Mouse (Mus musculus): ENCODE measurements around the gene Rab11fip4.
"Not testable (repeated sequence)": the region's sequence is repeated elsewhere in the genome, so short reads cannot be mapped to it uniquely, and the experiment has no call there.

Rab11fip4 gene

DNA sequence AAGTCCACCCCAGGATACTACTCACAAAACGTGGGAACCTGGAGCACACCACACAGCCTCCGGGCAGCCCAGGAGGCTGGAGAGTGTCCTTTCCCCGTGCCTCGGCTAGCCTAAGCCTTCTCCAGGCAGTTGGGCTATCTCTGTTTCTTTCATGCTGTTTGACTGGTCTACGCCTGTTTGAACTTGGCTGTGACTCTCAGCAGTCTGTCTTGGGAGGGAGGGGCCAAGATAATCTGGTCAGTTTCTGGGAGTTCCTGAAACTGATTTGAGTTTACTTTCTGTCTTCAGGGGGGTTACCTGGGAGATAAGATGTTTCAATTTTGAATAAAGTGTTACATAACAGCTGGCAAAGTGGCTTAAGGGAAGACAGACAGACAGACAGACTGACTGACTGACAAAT, 88.9 kb downstream of the Rab11fip4 start:
- DNase-seq (ENCODE audit: low spot score): no peak

DNA sequence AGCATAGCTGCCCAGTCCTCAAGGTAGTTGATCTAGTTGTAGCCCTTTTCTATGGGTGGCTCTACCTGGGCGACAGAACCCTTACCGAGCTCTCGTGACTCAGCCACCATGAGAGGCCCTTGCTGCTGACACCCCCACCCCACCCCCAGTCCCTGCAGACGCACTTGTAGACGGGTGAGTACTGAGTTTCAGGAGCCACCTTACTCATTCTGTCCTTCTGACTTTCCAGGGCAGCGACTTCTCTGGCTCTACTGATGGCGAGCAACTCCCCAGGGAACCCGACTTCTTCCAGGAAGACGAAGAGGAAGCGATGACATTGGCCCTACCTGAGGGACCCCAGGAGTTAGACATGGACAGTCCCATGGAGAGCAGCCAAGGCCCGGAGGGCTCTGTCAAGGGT, 89.5 kb downstream of the Rab11fip4 start:
- no peak for DNase-seq (ENCODE audit: low spot score)

DNA sequence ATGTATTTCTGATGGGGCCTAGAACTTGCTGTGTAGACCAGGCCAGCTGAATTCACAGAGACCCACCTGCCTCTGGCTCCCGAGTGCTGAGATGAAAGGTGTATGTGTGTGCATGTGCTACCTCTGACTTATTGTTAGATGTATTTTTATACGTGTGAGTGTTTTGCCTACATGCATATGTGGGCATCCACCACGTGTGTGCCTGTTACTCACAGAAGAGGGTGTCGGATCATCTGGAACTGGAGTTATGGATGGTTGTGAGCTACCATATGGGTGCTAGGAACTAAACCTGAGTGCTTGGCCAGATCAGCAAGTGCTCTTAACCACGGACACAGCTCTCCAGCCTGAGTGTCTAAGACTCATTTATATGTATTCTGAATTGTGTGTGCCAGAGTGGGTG, 90.2 kb downstream of the Rab11fip4 start:
- DNase-seq (ENCODE audit: low spot score): no peak

DNA sequence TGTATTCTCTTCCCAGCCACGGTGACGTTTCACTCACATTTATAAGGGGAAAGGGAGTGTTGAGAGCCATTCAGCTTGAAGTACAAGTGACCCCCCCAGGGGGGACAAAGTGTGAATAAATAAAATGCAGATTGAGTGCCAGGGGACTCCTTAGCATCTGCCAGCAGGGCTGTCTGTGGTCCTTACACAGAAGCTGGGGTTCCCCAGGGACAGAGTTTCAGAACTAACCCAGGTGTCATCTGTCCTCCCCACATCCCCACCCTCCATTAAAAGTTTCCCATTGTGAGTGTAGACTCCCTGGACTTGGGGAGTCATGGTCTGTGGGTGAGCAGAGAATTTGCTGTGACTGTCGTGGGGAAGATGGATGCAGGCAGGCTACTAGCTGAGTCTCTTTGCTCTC, 90.8 kb downstream of the Rab11fip4 start:
- DNase-seq (ENCODE audit: low spot score): no peak

DNA sequence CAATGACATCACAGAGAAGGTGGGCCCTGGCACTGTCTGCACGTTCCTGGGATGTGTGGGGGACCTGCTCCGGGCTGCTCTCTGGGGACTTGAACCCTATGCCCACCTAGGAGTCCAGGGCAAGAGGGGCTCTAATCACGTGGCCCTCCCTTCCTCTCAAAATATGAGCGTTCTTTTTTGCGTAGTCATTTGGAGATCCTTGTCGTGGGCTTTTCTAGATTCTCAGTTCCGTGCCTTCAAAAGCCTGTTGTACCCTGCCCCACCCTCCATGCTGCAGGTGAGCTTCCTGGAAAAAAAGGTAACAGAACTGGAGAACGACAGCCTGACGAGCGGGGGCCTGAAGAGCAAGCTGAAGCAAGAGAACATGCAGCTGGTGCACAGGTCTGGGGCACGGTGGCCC, 94.1 kb downstream of the Rab11fip4 start:
- no peak for DNase-seq (ENCODE audit: low spot score)

DNA sequence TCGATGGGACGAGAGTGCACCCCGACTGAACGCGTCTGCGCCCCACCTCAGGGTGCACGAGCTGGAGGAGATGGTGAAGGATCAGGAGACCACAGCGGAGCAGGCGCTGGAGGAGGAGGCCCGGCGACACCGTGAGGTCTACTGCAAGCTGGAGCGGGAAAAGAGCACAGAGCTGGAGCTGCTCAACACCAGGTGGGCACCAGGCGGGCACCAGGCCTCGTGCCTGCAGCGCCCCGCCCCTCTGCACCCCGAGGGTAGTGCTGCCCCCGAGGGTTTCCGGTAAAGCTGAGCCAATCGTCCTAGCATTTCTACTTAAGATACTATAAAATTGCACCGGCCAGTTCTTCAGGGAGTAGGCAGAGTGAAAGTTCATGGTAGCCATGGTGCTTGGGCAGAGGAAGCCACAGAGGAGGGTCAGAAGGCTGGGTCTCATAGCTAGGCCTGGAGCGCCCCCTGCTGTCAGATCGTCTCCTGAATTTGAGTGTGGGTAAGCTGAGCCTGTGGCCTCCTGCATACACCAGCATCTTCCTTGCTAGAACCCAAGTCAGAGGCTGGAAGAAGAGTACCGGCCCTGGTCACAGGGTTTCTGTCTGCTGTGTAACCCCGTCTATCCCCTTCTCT, 95.6 kb downstream of the Rab11fip4 start:
- peak; percentile 92 for DNase-seq (ENCODE audit: low spot score)

DNA sequence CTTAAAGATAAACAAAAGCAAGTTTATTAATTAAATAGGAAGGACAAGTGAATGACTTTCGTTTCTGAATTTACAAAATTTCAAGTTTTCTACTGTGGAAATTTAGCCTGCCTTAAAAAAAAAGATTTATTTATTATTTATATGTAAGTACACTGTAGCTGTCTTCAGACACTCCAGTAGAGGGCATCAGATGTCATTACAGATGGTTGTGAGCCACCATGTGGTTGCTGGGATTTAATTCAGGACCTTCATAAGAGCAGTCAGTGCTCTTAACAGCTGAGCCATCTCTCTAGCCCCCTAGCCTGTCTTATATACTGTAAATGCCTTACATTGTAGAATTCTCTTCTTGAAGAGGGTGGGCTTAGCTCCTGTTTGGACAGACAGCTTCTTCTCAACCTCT, 98.9 kb downstream of the Rab11fip4 start:
- DNase-seq (ENCODE audit: low spot score): no peak

DNA sequence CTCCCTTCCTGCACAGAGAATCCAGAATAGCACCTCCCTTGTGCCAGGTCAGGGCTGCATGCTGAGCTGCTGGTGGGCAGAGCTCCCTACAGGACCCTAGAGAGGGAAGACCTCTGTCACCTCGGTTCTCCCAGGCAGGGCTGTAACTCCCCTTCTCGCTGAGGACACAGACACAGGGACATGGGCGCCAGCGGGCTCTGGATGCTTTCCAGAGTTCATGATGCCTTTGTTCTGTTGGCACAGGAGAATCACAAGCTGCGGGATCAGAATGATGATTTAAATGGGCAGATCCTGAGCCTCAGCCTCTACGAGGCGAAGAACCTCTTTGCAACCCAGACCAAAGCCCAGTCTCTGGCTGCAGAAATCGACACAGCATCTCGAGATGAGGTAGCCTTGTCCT, 100.5 kb downstream of the Rab11fip4 start:
- no peak for DNase-seq (ENCODE audit: low spot score)

DNA sequence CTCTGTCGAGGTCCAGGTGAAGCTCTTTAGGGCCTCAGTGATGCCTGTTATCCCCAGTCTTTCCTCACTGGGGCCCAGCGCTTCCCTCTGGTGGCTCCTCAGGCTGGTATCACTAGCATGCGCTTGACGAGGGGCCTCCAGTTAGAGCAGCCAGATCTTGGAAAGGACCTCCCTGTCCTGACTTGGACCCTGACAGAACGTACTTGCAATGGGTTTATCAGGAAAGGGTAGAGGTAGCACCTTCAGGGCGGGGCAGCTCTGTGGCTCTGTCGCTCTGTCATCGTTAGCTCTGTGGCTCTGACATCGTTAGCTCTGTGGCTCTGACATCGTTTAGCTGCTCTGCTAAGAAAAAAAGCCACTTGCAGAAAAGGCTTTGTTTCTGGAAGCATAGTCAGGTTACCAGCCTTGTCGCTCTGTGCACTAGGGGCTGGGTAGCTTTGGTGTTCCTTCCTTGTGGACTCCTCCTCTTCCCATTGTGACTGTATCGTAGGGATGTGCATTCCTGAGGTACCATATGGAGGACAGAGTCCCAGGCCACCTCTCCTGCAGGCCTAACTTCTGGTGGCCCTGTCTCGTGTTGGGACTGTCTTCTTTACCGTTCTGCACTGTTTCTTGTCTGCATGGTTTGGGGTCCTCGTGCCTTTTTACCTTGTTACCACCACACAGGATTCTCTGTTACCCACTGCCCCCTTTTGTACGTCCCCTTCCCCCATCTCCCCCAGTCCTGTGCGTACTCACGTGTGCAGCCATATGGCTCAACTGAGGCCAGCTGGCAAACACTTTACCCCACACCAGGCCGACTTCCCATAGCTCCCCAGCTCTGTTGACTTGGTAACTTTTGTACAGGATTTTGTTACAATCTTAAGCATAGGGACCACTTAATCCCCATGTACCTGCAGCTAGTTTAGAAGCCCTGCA, 105.6 kb downstream of the Rab11fip4 start:
- no peak for DNase-seq (ENCODE audit: low spot score)

DNA sequence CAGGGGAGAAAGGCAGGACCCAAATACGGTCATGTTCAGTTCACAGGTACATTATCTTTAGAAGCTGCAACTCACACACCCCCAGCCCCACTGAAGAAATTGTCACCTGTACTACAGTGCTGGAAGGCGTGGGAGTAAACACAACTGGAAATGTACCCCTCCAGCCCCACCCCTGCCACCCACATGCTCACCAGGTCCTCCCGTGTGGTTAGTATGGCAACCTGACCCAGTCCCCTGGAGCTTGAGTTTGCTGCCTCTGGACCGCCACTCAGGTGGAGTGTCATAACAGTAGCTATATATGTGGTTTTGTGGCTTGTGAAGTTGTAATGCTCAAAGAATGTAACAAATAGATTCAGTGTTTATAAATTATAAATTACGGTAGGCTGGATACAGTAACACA, 107.1 kb downstream of the Rab11fip4 start:
- no peak for DNase-seq (ENCODE audit: low spot score)

DNA sequence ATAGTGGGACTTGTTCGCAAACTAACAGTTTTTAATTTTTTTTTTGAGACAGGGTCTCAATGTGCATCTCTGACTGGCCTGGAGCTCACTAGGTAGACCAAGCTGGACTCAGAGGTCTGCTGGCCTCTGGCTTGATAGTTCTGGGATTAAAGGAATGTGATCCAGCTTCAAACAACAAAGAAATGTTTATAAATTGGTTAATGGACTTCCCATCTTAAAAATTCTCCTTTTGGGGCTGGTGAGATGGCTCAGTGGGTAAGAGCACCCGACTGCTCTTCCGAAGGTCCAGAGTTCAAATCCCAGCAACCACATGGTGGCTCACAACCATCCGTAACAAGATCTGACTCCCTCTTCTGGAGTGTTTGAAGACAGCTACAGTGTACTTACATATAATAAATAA, 107.5 kb downstream of the Rab11fip4 start:
- not testable (repeated sequence) for DNase-seq (ENCODE audit: low spot score)

DNA sequence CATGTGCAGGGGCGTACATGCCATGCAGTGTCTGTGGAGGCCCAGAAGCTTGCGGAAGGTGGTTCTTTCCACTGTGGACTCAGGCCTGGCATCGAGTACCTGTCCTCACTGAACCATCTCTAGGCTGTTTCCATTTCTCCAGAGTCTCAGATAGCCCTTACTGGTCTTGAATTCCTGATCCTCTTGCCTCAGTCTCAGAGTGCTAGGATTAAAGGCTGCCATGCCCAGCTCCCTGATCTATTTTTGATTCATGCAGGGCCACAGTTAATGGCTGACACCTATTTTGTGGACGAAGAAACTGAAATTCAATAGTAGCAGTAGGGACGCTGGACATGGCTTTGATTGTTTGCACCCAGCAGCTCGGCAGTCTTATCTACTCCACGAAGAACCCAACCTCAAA, 110.5 kb downstream of the Rab11fip4 start:
- DNase-seq (ENCODE audit: low spot score): no peak

DNA sequence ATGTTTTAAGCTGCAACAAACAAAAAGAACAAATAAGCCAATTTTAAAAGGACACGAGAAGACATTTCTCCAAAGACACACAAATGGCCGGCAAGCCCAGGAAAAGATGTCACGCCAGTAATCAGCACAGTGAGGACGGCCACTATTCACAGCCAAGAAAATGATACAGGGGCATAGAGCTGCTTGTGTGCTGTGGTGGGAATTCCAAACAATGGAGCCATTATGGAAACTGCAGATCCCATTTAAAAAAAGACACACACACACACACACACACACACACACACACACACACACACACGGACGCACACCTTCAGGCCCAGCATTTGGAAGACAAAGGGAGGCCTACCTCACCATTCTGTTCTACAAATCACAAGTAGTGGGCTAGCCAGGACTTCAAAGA, 111.1 kb downstream of the Rab11fip4 start:
- DNase-seq (ENCODE audit: low spot score): no peak

DNA sequence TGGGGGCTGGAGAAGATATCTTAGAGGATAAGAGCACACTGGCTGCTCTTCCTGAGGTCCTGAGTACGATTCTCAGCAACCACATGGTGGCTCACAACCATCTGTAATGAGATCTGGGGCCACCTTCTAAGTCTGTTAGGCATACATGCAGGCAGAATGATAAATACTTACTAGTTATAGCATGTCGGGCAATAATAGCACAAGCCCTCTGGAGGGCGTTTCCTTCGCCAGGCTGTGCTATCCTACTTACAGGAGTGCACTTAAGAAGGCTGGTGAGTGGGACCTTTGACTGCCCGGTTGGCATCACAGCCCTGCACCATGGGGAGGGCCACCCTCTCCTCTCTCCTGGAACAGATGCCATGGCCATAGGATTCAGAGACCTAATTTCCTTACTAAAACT, 112.4 kb downstream of the Rab11fip4 start:
- DNase-seq (ENCODE audit: low spot score): peak; percentile 19

DNA sequence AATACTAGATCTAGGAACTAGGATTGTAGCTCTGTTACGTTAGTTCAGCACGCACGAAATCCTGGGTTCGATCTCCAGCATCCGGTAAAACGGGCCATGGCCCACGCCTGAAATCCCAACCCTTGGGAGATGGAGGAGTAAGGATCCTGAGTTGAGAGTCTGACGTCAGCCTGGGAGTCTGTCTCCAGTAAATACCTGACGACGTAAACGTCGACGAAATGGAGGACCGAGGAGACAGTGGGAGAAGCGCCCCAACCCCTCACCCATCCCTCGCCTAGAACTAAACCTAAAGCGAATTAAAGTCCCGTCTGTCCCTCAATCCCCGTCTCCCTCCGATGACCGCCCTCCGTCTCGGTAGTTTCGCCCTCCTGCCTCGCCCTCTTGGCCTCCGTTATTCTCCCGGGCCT, 112.9 kb downstream of the Rab11fip4 start:
- DNase-seq (ENCODE audit: low spot score): no peak

DNA sequence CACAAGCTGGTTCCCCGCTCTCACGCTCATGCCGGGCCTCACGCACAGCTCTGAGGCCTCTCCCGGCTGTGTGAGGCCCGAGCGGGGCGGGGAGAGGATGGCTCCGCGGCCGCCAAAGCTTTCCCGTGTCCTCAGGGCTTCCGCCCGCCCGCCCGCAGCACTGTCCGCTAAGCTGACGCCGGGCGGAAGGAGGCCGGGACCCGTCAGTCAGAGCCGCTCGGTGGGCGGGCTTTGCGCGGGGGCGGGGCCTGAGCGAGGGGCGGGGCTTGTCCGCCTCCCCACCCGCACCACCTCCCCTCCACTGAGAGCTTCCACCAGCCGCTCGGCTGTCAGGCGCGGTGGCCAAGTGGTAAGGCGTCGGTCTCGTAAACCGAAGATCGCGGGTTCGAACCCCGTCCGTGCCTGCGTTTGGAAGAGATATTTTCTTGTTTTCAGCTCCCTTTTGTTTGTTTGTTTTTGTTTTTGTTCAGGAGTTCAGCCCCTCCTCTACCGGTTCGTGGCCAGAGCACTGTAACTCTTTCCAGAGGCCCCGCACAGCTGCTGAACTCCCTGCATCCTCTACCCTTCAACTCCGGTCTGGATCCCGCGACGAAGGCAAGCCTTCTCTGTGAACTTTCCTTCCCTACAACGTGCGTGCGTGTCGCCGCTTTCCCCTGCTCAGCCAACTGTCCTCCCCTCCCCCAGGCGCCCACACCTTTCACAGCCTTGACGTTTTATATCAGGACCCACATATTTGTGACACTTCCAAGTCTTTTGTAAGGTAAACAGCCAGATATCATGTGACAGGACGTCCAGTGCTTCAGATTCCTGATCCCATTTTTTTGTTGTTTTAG, 113.5 kb downstream of the Rab11fip4 start:
- peak; percentile 99 for DNase-seq (ENCODE audit: low spot score)

DNA sequence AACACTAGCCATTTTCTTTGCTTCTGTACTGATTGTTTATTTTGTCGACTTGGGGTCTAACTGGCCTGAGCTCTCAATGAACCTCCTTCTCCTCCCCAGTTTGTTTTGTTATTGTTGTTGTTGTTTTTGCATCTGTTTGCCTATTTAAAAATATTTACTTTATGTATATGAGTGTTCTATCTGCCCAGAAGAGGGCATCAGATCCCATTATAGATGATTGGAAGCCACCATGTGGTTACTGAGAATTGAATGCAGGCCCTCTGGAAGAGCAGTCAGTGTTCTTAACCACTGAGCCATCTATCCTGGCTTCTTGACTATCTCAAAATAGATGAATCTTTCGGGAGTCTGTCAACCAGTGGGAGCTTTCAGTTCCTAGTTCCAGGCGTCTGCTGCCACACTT, 116.1 kb downstream of the Rab11fip4 start:
- no peak for DNase-seq (ENCODE audit: low spot score)

DNA sequence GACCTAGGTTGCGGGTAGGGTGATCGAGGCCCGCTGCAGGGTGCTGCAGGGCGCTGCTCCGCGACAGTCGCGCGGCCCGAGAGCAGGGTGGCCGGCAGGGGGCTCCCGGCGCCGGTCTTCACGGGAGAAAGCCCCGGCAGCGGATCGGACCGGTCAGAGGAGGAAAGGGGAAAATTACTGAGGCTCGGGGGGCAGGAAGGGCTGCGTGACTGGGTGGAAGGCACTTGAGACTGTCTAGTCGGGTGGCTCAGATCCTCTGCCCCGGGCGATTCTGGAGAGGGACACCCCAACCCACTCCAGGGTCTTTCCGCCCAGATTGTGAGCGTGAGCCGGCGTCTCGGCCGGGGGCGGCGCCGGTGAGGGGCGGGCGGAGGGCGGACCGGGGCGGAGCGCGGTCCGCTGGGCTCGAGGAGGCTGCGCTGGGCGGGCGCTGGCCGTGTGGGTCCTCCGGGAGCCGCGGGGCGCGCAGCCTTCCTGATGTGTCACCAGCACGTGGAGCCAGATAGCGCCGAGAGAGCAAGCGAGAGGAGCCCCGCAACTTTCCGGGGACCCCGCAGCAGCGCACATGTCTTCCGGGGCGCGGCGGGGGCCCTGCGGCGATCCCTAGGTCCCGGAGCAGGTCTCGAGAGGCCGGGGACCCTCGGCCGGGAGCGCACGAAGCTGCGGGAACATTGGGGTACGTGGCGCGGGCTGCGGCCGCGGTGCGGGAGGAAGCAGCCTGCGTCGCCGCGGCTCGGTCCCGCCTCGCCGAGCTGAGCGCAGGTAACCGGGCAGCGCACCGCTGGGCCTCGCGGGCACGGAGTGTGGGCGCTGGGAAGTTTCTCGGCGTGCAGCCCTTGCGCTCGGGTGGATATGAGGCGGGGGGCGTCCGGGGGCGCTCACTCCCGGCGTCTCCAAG, 120.1 kb downstream of the Rab11fip4 start:
- DNase-seq (ENCODE audit: low spot score): peak; percentile 84

DNA sequence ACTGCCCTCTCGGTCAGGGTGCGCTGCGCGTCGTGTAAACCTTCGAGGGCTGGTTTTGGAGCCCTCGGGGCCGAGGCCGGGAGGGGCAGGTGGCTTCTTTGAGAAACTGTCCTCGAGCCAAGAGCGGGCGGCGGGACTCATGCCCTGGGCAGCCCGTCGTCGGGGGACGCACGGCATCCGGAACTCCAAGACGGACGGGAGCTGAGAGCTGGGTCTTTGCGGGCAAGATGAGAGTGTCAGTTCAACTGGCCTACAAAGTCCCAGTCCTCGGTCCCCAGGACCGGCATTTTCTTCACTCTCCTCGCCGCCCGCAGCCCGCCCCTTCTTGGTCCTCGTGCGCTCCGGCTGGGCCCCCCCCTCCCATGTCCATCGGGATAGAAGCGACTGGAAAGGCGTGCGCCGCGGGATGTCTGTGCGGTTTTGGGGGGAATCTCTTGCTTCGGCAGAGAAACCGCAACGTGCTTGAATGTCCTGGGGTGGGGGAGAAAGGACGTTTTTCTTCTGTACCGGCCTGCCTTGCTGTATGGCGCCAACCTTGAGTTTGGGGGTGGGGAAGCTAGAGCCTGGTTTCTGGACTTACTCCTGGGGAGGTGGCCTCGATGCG, 120.9 kb downstream of the Rab11fip4 start:
- DNase-seq (ENCODE audit: low spot score): peak; percentile 29

DNA sequence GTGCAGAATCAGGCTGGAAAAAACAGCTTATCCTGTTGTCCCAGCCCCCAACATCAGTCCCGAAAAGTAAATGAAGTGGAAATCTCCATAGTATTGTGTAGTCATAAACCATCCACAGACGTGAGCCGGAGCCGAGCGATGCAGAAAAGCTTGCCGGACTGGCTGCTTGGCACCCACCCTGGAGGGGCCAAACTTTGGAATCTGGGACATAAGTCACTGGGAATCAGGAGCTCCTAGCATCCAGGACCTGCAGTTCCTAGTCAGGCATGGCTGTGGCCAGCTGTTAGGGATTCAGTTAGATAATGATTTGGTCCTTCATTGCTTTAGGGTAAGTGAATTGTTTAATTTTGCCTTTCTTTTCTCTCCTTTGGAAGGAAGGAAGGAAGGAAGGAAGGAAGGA, 122.2 kb downstream of the Rab11fip4 start:
- no peak for DNase-seq (ENCODE audit: low spot score)

DNA sequence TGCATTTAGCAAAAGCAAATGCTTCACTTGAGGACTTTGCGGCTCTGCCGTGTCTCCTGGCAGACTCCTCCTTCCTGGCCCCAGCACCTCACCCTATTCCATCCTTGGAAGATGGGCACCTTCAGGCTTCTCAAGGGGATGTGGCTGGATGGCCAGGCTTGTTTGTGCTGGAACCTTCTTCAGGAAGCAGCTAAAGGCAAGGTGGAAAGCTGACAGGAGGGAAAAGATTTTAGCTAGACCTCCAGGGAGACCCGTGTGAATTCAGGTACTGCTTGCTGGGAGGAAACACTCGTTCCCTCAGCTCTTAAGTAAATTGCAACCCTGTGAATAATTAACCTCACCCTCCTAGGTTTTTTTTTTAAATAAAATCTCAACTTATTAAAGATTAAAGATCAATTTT, 122.7 kb downstream of the Rab11fip4 start:
- DNase-seq (ENCODE audit: low spot score): no peak
